Mouse (Mus musculus) heart, embryonic 12.5 days (tissue): ENCODE measurements around the gene Krt33b. TPM values are rescaled to one million over a fixed set of nuclear protein-coding genes. Genes with fewer than 3 reads are reported as not detected.

Source experiments
- ATAC-seq: fragments of 200-750 bp; cut with Nextera tagmentation; 2 replicates; pipeline ENCODE4 v1.8.0; 2017; ENCODE audit warnings: moderate TSS enrichment, moderate library complexity; ENCODE audit not compliant: insufficient number of reproducible peaks, low FRiP score
- H3K27ac ChIP-seq: fragments of 300-500 bp; sonication (generic); 2 replicates; pipeline ENCODE4 v1.5.1; 2016; ENCODE audit warnings: mild to moderate bottlenecking, moderate library complexity; ENCODE audit not compliant: poor library complexity, severe bottlenecking
- H3K27me3 ChIP-seq: fragments of 300-500 bp; sonication (generic); replicated peaks from 2 replicates; pipeline ENCODE4 v1.6.1; 2016; ENCODE audit warnings: mild to moderate bottlenecking, moderate library complexity
- H3K36me3 ChIP-seq: fragments of 300-500 bp; sonication (generic); 2 replicates; pipeline ENCODE4 v1.6.1; 2016; ENCODE audit warnings: mild to moderate bottlenecking, moderate library complexity
- H3K4me1 ChIP-seq: fragments of 300-500 bp; sonication (generic); replicated peaks from 2 replicates; pipeline ENCODE4 v1.6.1; 2016; ENCODE audit warnings: mild to moderate bottlenecking
- H3K4me2 ChIP-seq: fragments of 300-500 bp; sonication (generic); 2 replicates; pipeline ENCODE4 v1.6.1; 2016; ENCODE audit warnings: mild to moderate bottlenecking, moderate library complexity
- H3K4me3 ChIP-seq: fragments of 300-500 bp; sonication (generic); 2 replicates; pipeline ENCODE4 v1.5.1; 2016; ENCODE audit warnings: mild to moderate bottlenecking
- H3K9ac ChIP-seq: fragments of 300-500 bp; sonication (generic); 2 replicates; pipeline ENCODE4 v1.6.1; 2016; ENCODE audit warnings: mild to moderate bottlenecking, moderate library complexity
- H3K9me3 ChIP-seq: fragments of 300-500 bp; sonication (generic); replicated peaks from 2 replicates; pipeline ENCODE4 v1.6.1; 2016; ENCODE audit warnings: mild to moderate bottlenecking, moderate library complexity
- WGBS: fragments of 180-500 bp; shearing (Covaris S2); methylation state at CpG from one replicate; pipeline ENCODE4 v1.1.7; 2016; 5-methylcytosine and 5-hydroxymethylcytosine counted together
- polyA plus RNA-seq: library from polyadenylated mRNA; unstranded; fragments of >200 nt; fragmentation: Nextera tagmentation; extraction: Ambion mirVana; gene quantifications from 2 replicates; pipeline ENCODE4 v1.2.1, GENCODE M21; 2016

Krt33b gene
- polyA plus RNA-seq, 1 experiment from 2014 or later: not detected

DNA sequence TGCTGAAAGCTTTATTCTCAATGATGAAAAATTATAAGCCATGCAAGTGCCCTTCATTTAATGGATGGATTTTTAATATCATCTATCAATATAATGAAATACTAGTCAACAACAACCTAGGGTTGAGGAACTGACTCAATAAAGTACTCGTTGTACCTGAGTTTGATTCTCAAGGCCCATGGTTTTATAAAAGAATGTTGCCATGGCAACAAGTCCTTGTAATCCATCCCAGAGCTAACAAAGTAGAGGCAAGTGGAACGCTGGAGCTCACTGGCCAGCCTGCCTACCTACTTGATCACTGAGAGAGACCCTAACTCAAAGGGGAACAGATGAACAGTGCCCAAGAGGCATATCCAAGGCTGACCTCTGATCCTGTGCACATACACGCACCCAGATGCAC lies 39.1 kb downstream of the Krt33b start:
- Histone ChIP-seq H3K36me3 (no peaks in the 10 kb centered on the region), H3K27me3 (peaks cover 42% of the 10 kb centered on the region), H3K27ac (no peak overlapping the region), H3K4me1 (0 out of 2 replicates have a peak, but pooled peaks cover 3% of the 10 kb centered on the region), H3K4me3 (no peak overlapping the region), H3K9me3 (no peaks in the 10 kb centered on the region), H3K9ac (no peak overlapping the region), H3K4me2 (no peak overlapping the region)
- ATAC-seq: no peak
- 77% methylated on average over 3 of the region's 3 CpGs for WGBS

DNA sequence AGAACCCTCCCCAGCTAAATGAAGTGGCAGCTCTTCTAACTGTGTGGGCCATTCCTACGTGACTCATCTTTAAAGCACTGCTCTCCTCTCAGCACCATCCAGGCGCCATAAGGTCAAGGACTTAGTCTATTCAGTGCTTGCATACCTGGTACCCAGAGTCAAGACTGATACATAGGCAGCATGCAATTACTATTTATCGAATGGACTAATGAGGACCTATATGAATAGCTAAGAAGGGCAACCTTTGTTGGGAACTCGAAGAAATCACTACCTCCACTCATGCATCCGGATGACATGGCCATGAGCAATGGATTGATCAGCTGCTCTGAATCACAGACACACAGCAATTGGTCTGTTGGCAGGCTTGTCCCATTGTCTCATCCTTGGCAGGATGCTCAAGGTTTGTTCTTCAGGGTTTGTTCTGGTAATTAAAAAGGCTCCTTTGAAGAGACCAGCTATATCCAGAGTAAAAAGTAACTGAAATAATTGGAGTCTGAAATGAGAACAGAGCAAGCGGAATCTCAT lies 39.7 kb downstream of the Krt33b start:
- H3K27ac ChIP-seq: no peak overlapping the region
- 66% methylated on average over 6 of the region's 6 CpGs for WGBS
- H3K4me2 ChIP-seq: no peak overlapping the region
- H3K4me1 ChIP-seq: 0 out of 2 replicates have a peak, but pooled peaks cover 3% of the 10 kb centered on the region
- no peak overlapping the region for H3K4me3 ChIP-seq
- no peaks in the 10 kb centered on the region for H3K9me3 ChIP-seq
- H3K27me3 ChIP-seq: peaks cover 41% of the 10 kb centered on the region
- no peak overlapping the region for H3K9ac ChIP-seq
- no peaks in the 10 kb centered on the region for H3K36me3 ChIP-seq
- ATAC-seq: no peak

DNA sequence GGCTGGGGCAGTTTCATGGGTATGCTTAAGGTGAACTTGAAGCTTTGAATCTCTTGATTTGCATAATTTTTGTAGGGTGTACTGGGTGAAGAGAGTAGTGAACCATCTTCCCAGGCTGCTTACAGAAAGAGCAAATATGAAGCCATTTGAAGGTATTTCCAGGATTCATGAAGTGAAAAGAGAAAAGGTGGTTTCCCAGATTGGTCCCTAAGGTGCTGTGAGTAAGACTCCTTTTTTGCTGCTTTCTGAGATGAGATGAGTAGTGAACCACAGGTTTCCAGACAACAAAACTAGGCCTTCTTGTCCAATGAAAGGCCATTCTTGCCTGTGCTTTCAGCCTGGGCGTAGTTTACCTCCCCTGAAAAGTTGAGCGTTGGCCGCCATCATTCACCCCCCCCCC lies 41.1 kb downstream of the Krt33b start:
- 0 out of 2 replicates have a peak, but pooled peaks cover under 1% of the 10 kb centered on the region for H3K4me1 ChIP-seq
- no peaks in the 10 kb centered on the region for H3K36me3 ChIP-seq
- H3K4me3 ChIP-seq: no peak overlapping the region
- H3K27ac ChIP-seq: no peak overlapping the region
- peaks cover 40% of the 10 kb centered on the region for H3K27me3 ChIP-seq
- no peaks in the 10 kb centered on the region for H3K9me3 ChIP-seq
- no peak overlapping the region for H3K4me2 ChIP-seq
- WGBS: 85% methylated on average over 3 of the region's 3 CpGs
- ATAC-seq: no peak
- no peak overlapping the region for H3K9ac ChIP-seq

GRCm38 (mm10) chr11:99986180-99986647 lies 43.5 kb downstream of the Krt33b start, which contains the start of gene Krtap16-1:
Krtap16-1 (minus strand) TSS chr11:99986597.
- no peak for ATAC-seq
- 74% methylated on average over 8 of the region's 8 CpGs for WGBS
- H3K27ac ChIP-seq: no peak within 1 kb of the TSS

DNA sequence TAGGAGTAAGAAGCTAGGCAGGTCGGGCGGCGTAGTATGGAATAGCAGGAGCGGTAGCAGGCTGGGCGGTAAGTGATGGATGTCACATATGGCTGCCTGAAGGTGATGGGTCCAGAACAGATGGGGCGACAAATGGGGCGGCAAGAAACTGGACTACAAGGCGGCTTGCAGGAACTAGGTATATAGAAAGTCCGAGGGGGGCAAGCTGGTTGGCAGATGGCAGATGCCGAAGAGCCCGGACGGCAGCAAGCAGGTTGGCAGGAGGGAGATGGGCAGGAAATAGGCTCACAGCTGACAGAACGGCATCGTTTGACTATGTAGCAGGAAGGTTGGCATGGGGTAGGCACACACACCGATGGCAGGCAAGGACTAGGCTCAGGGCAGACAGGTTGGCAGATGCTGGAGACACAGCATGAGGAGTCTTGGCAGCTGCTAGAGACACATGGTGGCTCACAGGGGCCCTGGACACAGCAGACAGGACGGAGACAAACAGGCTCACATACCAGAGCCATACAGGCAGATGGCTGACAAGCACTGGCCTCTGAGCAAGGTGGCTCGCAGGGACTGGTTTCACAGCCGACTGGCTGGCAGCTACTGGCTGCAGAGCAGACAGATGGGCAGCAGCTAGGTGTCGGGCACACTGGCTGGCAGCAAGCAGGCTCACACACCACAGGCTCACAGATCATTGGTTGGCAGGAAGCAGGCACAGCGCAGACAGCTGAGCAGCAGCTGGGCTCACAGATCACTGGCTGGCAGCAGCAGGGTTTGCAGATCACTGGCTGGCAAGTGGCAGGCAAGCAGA lies 44.2 kb downstream of the Krt33b start:
- no peaks in the 10 kb centered on the region for H3K9me3 ChIP-seq
- WGBS: 71% methylated on average over 20 of the region's 20 CpGs
- H3K4me2 ChIP-seq: no peak overlapping the region
- H3K36me3 ChIP-seq: no peaks in the 10 kb centered on the region
- H3K27me3 ChIP-seq: peaks cover 26% of the 10 kb centered on the region; the same call in 1 of the 2 replicates
- H3K4me1 ChIP-seq: no peaks in the 10 kb centered on the region
- H3K27ac ChIP-seq: no peak overlapping the region
- ATAC-seq: no peak
- H3K4me3 ChIP-seq: no peak overlapping the region
- no peak overlapping the region for H3K9ac ChIP-seq

More at GRCm38 (mm10) chr11:99986180-99986647, 43.5 kb downstream of the Krt33b start, which contains the start of gene Krtap16-1:
- peaks cover 26% of the 10 kb centered on the region; the same call in 1 of the 2 replicates for H3K27me3 ChIP-seq
- no peak within 1 kb of the TSS for H3K4me3 ChIP-seq
- H3K36me3 ChIP-seq: no peaks in the 10 kb centered on the region
- no peak within 1 kb of the TSS for H3K9ac ChIP-seq
- H3K4me1 ChIP-seq: no peaks in the 10 kb centered on the region
- H3K4me2 ChIP-seq: no peak within 1 kb of the TSS
- no peaks in the 10 kb centered on the region for H3K9me3 ChIP-seq

DNA sequence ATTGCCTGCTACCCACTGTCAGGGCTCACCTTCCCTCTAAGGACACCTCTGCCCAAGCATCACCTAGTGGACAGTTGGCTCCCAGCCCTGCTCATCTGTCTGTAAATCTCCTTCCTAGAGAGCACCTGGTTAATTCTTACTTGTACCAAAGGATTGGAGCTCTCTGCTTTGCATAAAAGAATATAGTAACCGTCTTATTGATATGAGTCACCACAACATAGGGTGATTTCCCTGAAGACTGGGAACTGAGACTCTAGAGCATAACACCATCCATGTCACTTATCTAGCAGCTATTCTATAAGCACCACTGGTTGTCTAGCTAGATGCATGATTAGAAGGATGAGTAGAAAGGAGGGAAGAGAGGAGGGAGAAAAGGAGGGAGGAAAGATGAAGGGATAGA lies 46.2 kb downstream of the Krt33b start:
- H3K9me3 ChIP-seq: no peaks in the 10 kb centered on the region
- H3K9ac ChIP-seq: no peak overlapping the region
- WGBS: 88% methylated on average over 1 of the region's 1 CpGs
- H3K4me2 ChIP-seq: no peak overlapping the region
- H3K27ac ChIP-seq: no peak overlapping the region
- no peak for ATAC-seq
- peaks cover 26% of the 10 kb centered on the region; the same call in 1 of the 2 replicates for H3K27me3 ChIP-seq
- no peaks in the 10 kb centered on the region for H3K36me3 ChIP-seq
- H3K4me3 ChIP-seq: no peak overlapping the region
- no peaks in the 10 kb centered on the region for H3K4me1 ChIP-seq

DNA sequence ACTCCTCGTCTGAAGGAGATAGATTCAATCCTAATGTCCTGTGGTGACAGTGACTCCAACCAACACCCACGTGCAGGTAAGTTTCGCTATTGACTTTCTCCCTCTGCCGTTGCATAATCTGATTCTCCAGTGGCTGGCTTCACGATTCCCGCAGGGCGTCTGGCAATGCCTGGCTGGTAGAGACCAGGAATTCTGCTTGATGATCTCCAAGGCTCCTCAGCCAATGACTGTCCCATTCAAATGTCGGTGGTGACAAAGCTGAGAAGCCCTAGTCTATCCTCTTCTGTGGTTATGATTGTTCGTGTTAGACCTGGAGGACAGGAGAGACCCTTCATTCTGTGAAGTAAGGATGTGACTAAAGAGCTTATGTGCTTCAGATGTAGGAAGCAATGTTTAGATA lies 46.9 kb downstream of the Krt33b start:
- Histone ChIP-seq H3K27me3 (peaks cover 26% of the 10 kb centered on the region; the same call in 1 of the 2 replicates), H3K4me2 (no peak overlapping the region), H3K9ac (no peak overlapping the region), H3K27ac (no peak overlapping the region), H3K4me3 (no peak overlapping the region), H3K9me3 (no peaks in the 10 kb centered on the region), H3K4me1 (no peaks in the 10 kb centered on the region), H3K36me3 (no peaks in the 10 kb centered on the region)
- WGBS: 79% methylated on average over 9 of the region's 9 CpGs
- ATAC-seq: no peak

DNA sequence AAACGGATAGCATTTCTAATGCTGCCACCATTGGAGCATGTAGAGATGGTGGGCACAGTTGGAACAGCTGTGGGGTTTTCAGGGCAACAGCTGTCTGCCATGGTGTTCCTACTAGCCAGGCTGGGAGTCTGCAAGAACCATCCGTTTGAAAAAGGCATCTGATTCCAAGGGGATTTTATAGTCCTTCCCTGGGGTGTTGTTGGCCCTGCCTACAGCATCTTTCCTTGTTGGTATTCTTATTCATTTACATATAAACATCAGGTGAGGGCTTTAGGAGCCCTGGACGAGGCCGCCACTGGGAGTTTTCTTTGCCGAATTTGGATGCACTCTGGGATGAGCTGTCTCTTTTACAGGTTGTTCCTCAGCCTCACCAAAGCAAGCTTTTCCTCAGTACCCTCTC lies 50.7 kb downstream of the Krt33b start, which contains the start of gene Krtap29-1:
Gene Krtap29-1 (minus strand): TSS at position 101 of the 400 bp plus-strand sequence.
- no peaks in the 10 kb centered on the region for H3K27me3 ChIP-seq
- no peaks in the 10 kb centered on the region for H3K36me3 ChIP-seq
- H3K9ac ChIP-seq: no peak within 1 kb of the TSS
- H3K4me2 ChIP-seq: no peak within 1 kb of the TSS
- no peak within 1 kb of the TSS for H3K4me3 ChIP-seq
- no peak within 1 kb of the TSS for H3K27ac ChIP-seq
- H3K4me1 ChIP-seq: no peaks in the 10 kb centered on the region
- no peaks in the 10 kb centered on the region for H3K9me3 ChIP-seq
- ATAC-seq: no peak
- WGBS: 65% methylated on average over 5 of the region's 5 CpGs

Other genes with a start within 250 kb of the Krt33b start
- not detected in 2 replicates for gene Krtap4-8, start 249.2 kb downstream of the Krt33b start, polyA plus RNA-seq
- gene Krtap4-9, start 244.7 kb downstream of the Krt33b start, polyA plus RNA-seq: not detected in 2 replicates
- gene Gm11596, start 236.4 kb downstream of the Krt33b start, polyA plus RNA-seq: not detected in 2 replicates
- not detected in 2 replicates for gene Gm11569, start 230.9 kb downstream of the Krt33b start, polyA plus RNA-seq
- not detected in 2 replicates for gene Gm11554, start 225.4 kb downstream of the Krt33b start, polyA plus RNA-seq
- gene Krtap4-13, start 220.0 kb downstream of the Krt33b start, polyA plus RNA-seq: not detected in 2 replicates
- not detected in 2 replicates for gene Gm11564, start 214.2 kb downstream of the Krt33b start, polyA plus RNA-seq
- gene 2300003K06Rik, start 191.8 kb downstream of the Krt33b start, polyA plus RNA-seq: not detected in 2 replicates
- gene Krtap4-16, start 178.3 kb downstream of the Krt33b start, polyA plus RNA-seq: not detected in 2 replicates
- not detected in 2 replicates for gene Gm11568, start 172.0 kb downstream of the Krt33b start, polyA plus RNA-seq
- gene Gm11559, start 165.4 kb downstream of the Krt33b start, polyA plus RNA-seq: not detected in 2 replicates
- not detected in 2 replicates for gene Krtap9-1, start 156.5 kb downstream of the Krt33b start, polyA plus RNA-seq
- not detected in 2 replicates for gene Gm11567, start 150.7 kb downstream of the Krt33b start, polyA plus RNA-seq
- gene Krtap31-1, start 121.9 kb downstream of the Krt33b start, polyA plus RNA-seq: not detected in 2 replicates
- gene Gm11565, start 115.1 kb downstream of the Krt33b start, polyA plus RNA-seq: not detected in 2 replicates
- gene Krtap31-2, start 93.6 kb downstream of the Krt33b start, polyA plus RNA-seq: not detected in 2 replicates
- not detected in 2 replicates for gene Krtap9-5, start 81.4 kb downstream of the Krt33b start, polyA plus RNA-seq
- gene Krtap29-1, start 50.8 kb downstream of the Krt33b start, polyA plus RNA-seq: not detected in 2 replicates
- not detected in 2 replicates for gene Krtap16-1, start 43.3 kb downstream of the Krt33b start, polyA plus RNA-seq
- not detected in 2 replicates for gene Krtap17-1, start 35.9 kb downstream of the Krt33b start, polyA plus RNA-seq
- gene Krt33a, start 13.7 kb downstream of the Krt33b start, polyA plus RNA-seq: not detected in 2 replicates
- not detected in 2 replicates for gene Krt34, start 11.7 kb upstream of the Krt33b start, polyA plus RNA-seq
- not detected in 2 replicates for gene Krt31, start 20.7 kb upstream of the Krt33b start, polyA plus RNA-seq
- not detected in 2 replicates for gene Krt32, start 58.4 kb upstream of the Krt33b start, polyA plus RNA-seq
- not detected in 2 replicates for gene Krt35, start 66.4 kb upstream of the Krt33b start, polyA plus RNA-seq
- gene Krt36, start 75.8 kb upstream of the Krt33b start, polyA plus RNA-seq: not detected in 2 replicates
- gene Krt13, start 91.7 kb upstream of the Krt33b start, polyA plus RNA-seq: 0.14 and 0.20 TPM in 2 replicates
- 0.58 and 0.69 TPM in 2 replicates for gene Krt15, start 106.1 kb upstream of the Krt33b start, polyA plus RNA-seq
- gene Krt19, start 118.8 kb upstream of the Krt33b start, polyA plus RNA-seq: 86.8 and 88.0 TPM in 2 replicates
- not detected in 2 replicates for gene Krt9, start 163.4 kb upstream of the Krt33b start, polyA plus RNA-seq
- gene Krt14, start 177.7 kb upstream of the Krt33b start, polyA plus RNA-seq: 1.3 and 2.2 TPM in 2 replicates
- not detected in 2 replicates for gene Krt16, start 219.0 kb upstream of the Krt33b start, polyA plus RNA-seq
- gene Krt17, start 231.2 kb upstream of the Krt33b start, polyA plus RNA-seq: 1.3 and 1.9 TPM in 2 replicates
- gene Krt42, start 240.0 kb upstream of the Krt33b start, polyA plus RNA-seq: not detected in 2 replicates